Mouse (Mus musculus): ENCODE measurements around the gene Akna.

DNA sequence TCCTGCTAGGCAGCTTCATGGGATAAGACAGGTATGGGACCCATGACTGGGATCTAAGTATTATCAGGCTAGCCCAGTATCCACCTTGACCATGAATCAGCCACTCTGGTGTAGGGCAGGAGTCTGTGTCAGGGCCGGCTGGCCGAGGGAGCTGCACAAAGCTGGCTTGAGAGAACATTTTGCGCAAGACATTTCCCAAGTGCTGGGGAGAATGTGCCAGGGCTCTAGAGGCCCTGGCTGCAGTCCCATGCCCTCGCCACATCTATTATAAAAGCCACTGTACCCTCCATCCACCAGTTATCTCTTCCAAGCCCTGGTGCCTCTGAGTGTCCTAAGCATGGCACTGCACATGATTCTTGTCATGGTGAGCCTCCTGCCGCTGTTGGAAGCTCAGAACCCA, 41.0 kb downstream of the Akna start, which contains the start of gene Orm2:
- TF ChIP-seq CTCF (IDR thresholded peaks at IDR 0.05; ENCODE audit: low read depth) (no peak), EP300 (IDR thresholded peaks at IDR 0.05; ENCODE audit: low read depth) (no peak)
